3 mouse cellular contexts compared by ENCODE assay signal in the genomic region with DNA sequence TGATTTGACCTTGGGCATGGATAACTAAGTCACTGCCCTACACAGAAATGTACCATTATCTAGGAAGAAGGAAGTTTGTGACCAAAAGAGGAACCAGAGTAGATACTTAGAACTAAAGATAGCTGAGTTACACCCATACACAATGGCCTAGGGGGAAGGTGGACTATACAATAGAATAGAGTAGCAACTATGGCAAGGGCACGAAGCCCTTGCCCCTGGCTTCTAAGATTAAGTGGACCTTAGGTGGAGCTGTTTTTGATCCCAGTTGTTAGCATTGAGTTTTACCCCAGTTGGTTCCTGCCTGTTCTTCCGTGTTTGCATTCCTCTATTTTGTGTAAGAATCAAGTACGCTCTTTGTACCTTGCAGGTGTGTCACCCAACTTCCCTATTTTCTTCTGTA.
DNase-seq lines count a peak whose midpoint lies in the region.

No protein-coding gene starts in this region.

- peak; percentile 56 for DNase-seq in ES-CJ7 (ENCODE audit: low read depth, low spot score)
- DNase-seq in R1 (ENCODE audit: low read depth, low spot score): peak; percentile 29
- peak; percentile 73 for DNase-seq in ZHBTc4 (ENCODE audit: low read depth, low spot score)
